Mouse (Mus musculus) gastrocnemius, postnatal 25 days (tissue): Measurements from ENCODE around the gene BC052040. TPM values are rescaled to one million over a fixed set of nuclear protein-coding genes. Genes with fewer than 3 reads are reported as not detected.

Experiments used
- DNase-seq: peaks from one replicate; pipeline ENCODE4 v3.0.0; 2022
- long read RNA-seq, 2 experiments: library from polyadenylated mRNA; stranded (forward); transcript quantifications; one replicate each; pipeline ENCODE4 v2.0.0; 2021
- total RNA-seq, 2 experiments: library from RNA; stranded (reverse); gene quantifications; 1 replicate in 1 of 2; 2 replicates in 1 of 2; pipeline ENCODE4 v1.2.3; 2021

BC052040 gene
- total RNA-seq, result 1 to 10 TPM; 1.6 to 2.3 TPM
- long read RNA-seq, experiment 1, partial matches to known transcripts, result 0 of 1 reads
- long read RNA-seq, experiment 1, other reads (novel, unspliced or antisense), result 1 of 1 reads
- long read RNA-seq, experiment 2, partial matches to known transcripts, result 0 of 2 reads
- long read RNA-seq, experiment 2, other reads (novel, unspliced or antisense), result 1 of 2 reads

GRCm38 (mm10) chr2:115581241-115581988, at the start of gene BC052040:
TSS of gene BC052040 (plus strand) at chr2:115581716.
- DNase-seq, result peak; percentile 83

GRCm38 (mm10) chr2:115538009-115538690, 43.4 kb upstream of the BC052040 start:
- no peak for DNase-seq

- DNase-seq, result no peak
These were observed 42.7 kb upstream of the BC052040 start for GRCm38 (mm10) chr2:115538691-115539283.

- DNase-seq, result no peak
These were observed 41.8 kb upstream of the BC052040 start for GRCm38 (mm10) chr2:115539731-115540130.

- no peak for DNase-seq
These were observed 39.0 kb upstream of the BC052040 start for GRCm38 (mm10) chr2:115542401-115543123.

- no peak for DNase-seq
These were observed 38.3 kb upstream of the BC052040 start for GRCm38 (mm10) chr2:115543212-115543611.

- no peak for DNase-seq
These were observed 29.6 kb upstream of the BC052040 start for GRCm38 (mm10) chr2:115551901-115552300.

GRCm38 (mm10) chr2:115562155-115562827, 19.2 kb upstream of the BC052040 start:
- DNase-seq, result no peak

GRCm38 (mm10) chr2:115563436-115564093, 18.0 kb upstream of the BC052040 start:
- DNase-seq, result no peak

- DNase-seq, result no peak
These were observed 9.5 kb upstream of the BC052040 start for GRCm38 (mm10) chr2:115571996-115572395.

- no peak for DNase-seq
These were observed 6.7 kb upstream of the BC052040 start for GRCm38 (mm10) chr2:115574802-115575201.

- no peak for DNase-seq
These were observed 2.2 kb upstream of the BC052040 start for GRCm38 (mm10) chr2:115579171-115579900.

- no peak for DNase-seq
These were observed 1.5 kb upstream of the BC052040 start for GRCm38 (mm10) chr2:115579976-115580375.

- no peak for DNase-seq
These were observed 583 bp downstream of the BC052040 start for GRCm38 (mm10) chr2:115581989-115582608.

GRCm38 (mm10) chr2:115583776-115584175, 2.3 kb downstream of the BC052040 start:
- DNase-seq, result no peak

GRCm38 (mm10) chr2:115590602-115591001, 9.1 kb downstream of the BC052040 start:
- no peak for DNase-seq

GRCm38 (mm10) chr2:115592651-115593119, 11.2 kb downstream of the BC052040 start:
- DNase-seq, result peak; percentile 31

- DNase-seq, result no peak
These were observed 15.5 kb downstream of the BC052040 start for GRCm38 (mm10) chr2:115597017-115597416.

GRCm38 (mm10) chr2:115598266-115598665, 16.8 kb downstream of the BC052040 start:
- DNase-seq, result no peak

- no peak for DNase-seq
These were observed 19.2 kb downstream of the BC052040 start for GRCm38 (mm10) chr2:115600724-115601123.
